Mouse (Mus musculus) adipose tissue, adult 10 weeks (tissue): ENCODE data around the gene Dao. TPM values are rescaled to one million over a fixed set of nuclear protein-coding genes. Genes with fewer than 3 reads are reported as not detected.

ENCODE experiments used
- polyA plus RNA-seq: library from polyadenylated mRNA; stranded (reverse); fragments of 350-450 nt; fragmentation: Illumina TruSeq; extraction: RNeasy Lipid Tissue Mini Kit (QIAGEN cat#74804); gene quantifications from one replicate; pipeline ENCODE4 v1.2.3, GENCODE M21; 2014; ENCODE audit warnings: low read depth, low replicate concordance

Gene Dao
- polyA plus RNA-seq: 24.5 TPM

DNA sequence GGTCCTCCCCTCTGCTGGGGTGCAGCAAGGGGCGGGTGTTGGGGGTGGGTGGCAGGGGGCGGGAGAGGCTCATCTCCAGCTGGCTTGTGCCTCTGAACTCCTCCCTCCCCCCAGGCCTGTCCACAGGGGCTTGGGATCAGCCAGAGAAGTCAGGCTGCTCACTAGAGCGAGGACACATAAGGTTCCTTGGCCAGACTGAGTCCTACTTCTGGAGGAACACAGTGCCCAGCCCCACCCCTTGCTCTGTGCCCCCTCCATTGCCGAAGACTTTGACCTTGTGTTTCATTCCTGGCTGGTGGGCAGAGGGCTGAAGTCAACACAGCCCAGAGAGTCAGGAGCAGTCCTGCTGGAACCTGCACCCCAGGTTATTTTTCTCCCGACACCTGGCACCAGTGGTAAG is at the start of gene Dao:
Gene Dao (plus strand): TSS at position 162 of the 400 bp plus-strand sequence.

DNA sequence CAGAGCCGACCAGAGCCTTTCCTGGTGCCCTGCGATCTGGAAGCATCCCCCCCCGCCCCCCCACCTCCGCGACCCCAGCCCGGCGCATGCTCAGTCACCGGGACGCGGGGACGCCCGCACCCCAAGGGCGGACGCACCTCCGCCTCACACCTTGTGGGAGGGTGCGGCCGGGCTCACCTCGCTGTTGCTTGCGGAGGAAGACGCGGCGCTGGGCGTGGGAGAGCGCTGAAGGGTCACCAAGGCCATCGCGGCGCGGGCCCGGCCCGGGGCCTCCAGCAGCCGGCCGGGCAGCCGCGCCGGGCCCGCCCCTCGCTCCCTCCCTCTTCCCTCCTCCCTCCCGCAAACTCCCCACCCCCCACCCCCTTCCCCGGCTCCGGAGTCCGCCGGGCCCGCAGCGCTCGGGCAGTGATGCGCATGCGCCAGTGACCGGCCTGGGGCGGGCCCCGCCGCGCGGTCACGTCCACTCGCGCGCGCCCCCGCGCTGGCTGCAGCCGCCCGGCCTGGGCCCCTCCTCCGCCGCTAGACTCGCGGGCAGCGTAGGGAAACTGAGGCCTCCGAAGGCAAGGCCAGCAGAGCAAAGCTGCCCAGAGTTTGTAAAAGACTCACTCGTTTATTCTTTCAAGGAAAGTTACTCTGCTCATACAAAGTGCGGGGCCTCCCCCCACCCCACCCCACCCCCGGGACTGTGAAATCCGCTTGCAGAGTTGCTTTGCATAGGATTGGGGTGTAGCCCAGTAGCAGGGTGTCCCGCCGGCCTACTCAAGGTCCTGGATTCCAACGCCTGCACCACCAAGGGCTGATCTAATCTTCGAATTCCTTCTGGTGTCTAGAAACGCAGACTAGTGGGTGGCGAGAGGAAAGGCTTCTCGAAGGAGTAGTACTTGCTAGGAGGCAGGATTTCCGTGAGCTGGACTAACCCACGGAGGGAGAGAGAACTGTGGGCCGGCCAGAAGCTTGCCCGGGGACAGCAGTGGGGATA is 9.7 kb upstream of the Dao start, which contains the start of gene Ssh1:
Gene Ssh1 (minus strand): TSS at position 408 of the 979 bp plus-strand sequence.

DNA sequence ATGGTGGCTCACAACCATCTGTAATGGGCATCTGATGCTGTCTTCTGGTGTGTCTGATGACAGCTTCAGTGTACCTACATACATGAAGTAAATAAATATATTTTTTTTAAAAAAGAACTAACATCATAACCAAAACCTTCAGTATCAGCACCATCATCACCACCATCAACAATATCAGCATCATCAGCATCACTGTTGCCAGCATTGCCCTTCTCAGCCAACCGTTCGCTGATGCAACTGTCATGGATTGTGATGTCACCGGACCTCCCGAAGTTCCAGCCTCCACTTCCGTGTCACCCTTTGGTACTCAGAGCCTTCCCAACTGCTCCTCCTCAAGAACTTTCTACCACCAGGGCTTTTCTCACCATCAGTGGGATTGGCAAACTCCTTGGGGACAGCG is 61.7 kb downstream of the Dao start, which contains the start of gene Usp30:
Gene Usp30 (plus strand): TSS at position 301 of the 400 bp plus-strand sequence.

Other genes starting within 250 kb of the Dao start
- gene Sart3, start 231.2 kb upstream of the Dao start, polyA plus RNA-seq: 19.0 TPM
- 145 TPM for gene Iscu, start 231.0 kb upstream of the Dao start, polyA plus RNA-seq
- gene Tmem119, start 203.2 kb upstream of the Dao start, polyA plus RNA-seq: 17.5 TPM
- gene Selplg, start 171.1 kb upstream of the Dao start, polyA plus RNA-seq: 15.1 TPM
- gene Coro1c, start 94.9 kb upstream of the Dao start, polyA plus RNA-seq: 31.4 TPM
- gene Ssh1, start 9.8 kb upstream of the Dao start, polyA plus RNA-seq: 7.9 TPM
- 20.0 TPM for gene Usp30, start 61.8 kb downstream of the Dao start, polyA plus RNA-seq
- 0.61 TPM for gene Svop, start 87.9 kb downstream of the Dao start, polyA plus RNA-seq
- 9.8 TPM for gene Alkbh2, start 124.5 kb downstream of the Dao start, polyA plus RNA-seq
- 5.4 TPM for gene Ung, start 126.7 kb downstream of the Dao start, polyA plus RNA-seq
- gene Acacb, start 142.8 kb downstream of the Dao start, polyA plus RNA-seq: 20.3 TPM